Mouse (Mus musculus) midbrain, embryonic 14.5 days (tissue): ENCODE measurements around the gene Gm36210. TPM values are rescaled to one million over a fixed set of nuclear protein-coding genes. Genes with fewer than 3 reads are reported as not detected.

ENCODE experiments used
- ATAC-seq: fragments of 200-750 bp; cut with Nextera tagmentation; 2 replicates; pipeline ENCODE4 v1.8.0; 2017; ENCODE audit warnings: moderate number of reproducible peaks, moderate library complexity; ENCODE audit not compliant: low FRiP score, low TSS enrichment
- DNase-seq: peaks from one replicate; pipeline ENCODE4 v3.0.0-alpha.2; 2015
- H3K27ac ChIP-seq: fragments of 300-500 bp; sonication (generic); replicated peaks from 2 replicates; pipeline ENCODE4 v1.5.1; 2014; ENCODE audit warnings: mild to moderate bottlenecking, low read depth, low read length, moderate library complexity
- H3K27me3 ChIP-seq: fragments of 300-500 bp; sonication (generic); 2 replicates; pipeline ENCODE4 v1.6.1; 2014; ENCODE audit warnings: low read length, control low read depth, mixed read lengths; ENCODE audit not compliant: control insufficient read depth, insufficient read depth
- H3K36me3 ChIP-seq: fragments of 300-500 bp; sonication (generic); 2 replicates; pipeline ENCODE4 v1.6.1; 2014; ENCODE audit warnings: low read length, control low read depth; ENCODE audit not compliant: control insufficient read depth, insufficient read depth
- H3K4me1 ChIP-seq: fragments of 300-500 bp; sonication (generic); 2 replicates; pipeline ENCODE4 v1.6.1; 2014; ENCODE audit warnings: mild to moderate bottlenecking, antibody characterized with exemption, low read length, control low read depth; ENCODE audit not compliant: control insufficient read depth, insufficient read depth
- H3K4me2 ChIP-seq: fragments of 300-500 bp; sonication (generic); 2 replicates; pipeline ENCODE4 v1.6.1; 2014; ENCODE audit warnings: mild to moderate bottlenecking, low read length, moderate library complexity
- H3K4me3 ChIP-seq: fragments of 300-500 bp; sonication (generic); replicated peaks from 2 replicates; pipeline ENCODE4 v1.5.1; 2014; ENCODE audit warnings: low read depth, low read length
- H3K9ac ChIP-seq: fragments of 300-500 bp; sonication (generic); replicated peaks from 2 replicates; pipeline ENCODE4 v1.6.1; 2014; ENCODE audit warnings: mild to moderate bottlenecking, low read length, moderate library complexity
- H3K9me3 ChIP-seq: fragments of 300-500 bp; sonication (generic); 2 replicates; pipeline ENCODE4 v1.6.1; 2016; ENCODE audit warnings: low read length, control low read depth, mixed read lengths; ENCODE audit not compliant: control insufficient read depth
- WGBS: fragments of 180-500 bp; shearing (Covaris S2); extraction: QIAGEN DNeasy Blood & Tissue Kit; methylation state at CpG from one replicate; pipeline ENCODE4 v1.1.7; 2014; 5-methylcytosine and 5-hydroxymethylcytosine counted together
- polyA plus RNA-seq: library from polyadenylated mRNA; unstranded; fragments of >200 nt; fragmentation: Nextera tagmentation; extraction: Ambion mirVana; gene quantifications from 2 replicates; pipeline ENCODE4 v1.2.1, GENCODE M21; 2014

Gm36210 gene
- polyA plus RNA-seq, 1 experiment from 2014 or later: 0.55 TPM

DNA sequence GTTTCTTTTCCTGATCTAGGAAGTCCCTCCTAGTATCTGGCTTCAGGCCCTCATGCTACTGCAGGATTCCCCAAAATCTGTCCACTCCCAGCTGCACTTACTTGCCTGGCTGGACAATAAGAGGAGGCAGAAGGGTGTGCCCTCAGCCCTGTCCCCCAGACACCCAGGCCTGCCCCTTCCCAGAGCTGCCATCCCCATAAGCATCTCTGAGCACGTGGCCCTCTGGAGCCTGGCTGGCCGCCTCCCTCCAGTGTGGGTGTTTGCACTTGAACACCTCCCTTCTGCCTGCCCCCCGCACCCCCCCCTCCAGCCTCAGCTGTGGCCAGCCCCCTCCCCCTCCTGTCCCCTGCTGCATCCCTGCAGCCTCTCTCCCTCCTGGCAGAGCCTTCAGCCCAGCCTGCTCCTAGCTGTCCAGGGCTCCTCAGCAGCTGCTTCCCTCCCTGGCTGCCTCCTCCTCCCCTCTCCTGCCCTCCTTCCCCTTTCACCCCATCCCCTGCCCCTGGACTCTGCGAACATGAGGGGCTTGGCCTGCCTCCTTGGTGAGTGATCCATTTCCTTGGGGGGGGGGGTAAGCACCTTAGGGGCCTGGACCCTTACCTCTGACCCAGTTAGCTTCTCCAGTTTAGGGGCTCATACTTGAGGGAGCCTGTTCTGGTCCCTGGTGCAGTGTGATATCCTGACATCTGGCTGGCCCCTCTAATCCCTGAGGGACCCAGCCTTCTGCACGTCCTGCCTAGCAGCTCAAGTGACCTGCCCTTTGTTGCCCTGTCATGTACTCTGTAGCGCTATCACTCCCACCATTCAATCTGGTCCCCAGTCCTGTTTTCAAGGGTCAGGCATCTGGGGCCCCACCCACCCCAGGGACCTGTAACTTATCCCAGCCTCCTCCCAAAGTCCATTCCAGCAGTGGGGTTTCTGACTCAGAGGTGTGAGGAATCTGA, 19.4 kb upstream of the Gm36210 start, which contains the start of gene Ssc5d:
Ssc5d (plus strand) TSS at position 345 of the 941 bp plus-strand sequence.
- Histone ChIP-seq H3K4me1 (peaks cover 47% of the 10 kb centered on the region), H3K9ac (peak within 1 kb of the TSS; percentile 68; the same call in 1 of the 2 replicates), H3K36me3 (peaks cover 2% of the 10 kb centered on the region), H3K4me2 (peak within 1 kb of the TSS; percentile 91), H3K9me3 (no peaks in the 10 kb centered on the region), H3K27ac (peak within 1 kb of the TSS; percentile 98), H3K27me3 (no peaks in the 10 kb centered on the region), H3K4me3 (no peak within 1 kb of the TSS)
- ATAC-seq: peak; percentile 12; the same call in 1 of the 2 replicates
- WGBS: under 1% methylated on average over 6 of the region's 6 CpGs
- DNase-seq: peak; percentile 52

DNA sequence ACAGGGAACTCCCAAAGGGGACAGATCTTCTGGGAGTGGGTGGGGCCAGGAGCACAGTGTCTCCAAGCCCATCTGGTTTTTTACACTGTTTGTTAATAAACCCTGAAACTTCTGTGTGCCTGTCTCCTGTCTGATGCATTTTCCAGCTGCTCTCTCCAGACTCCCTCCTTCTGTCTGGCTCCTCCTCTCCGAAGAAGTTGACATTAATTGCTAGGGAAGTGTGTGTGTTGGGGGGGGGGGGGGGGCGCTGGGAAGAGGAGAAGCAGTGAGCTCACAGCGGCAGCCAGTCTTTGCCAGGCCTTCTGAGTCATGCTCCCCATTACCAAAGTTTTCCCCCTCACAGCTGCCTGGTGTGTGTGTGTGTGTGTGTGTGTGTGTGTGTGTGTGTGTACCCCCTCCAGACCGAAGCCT, 18.6 kb upstream of the Gm36210 start:
- Histone ChIP-seq H3K36me3 (peaks cover 11% of the 10 kb centered on the region), H3K4me1 (peaks cover 49% of the 10 kb centered on the region), H3K27ac (peak overlapping the region; percentile 98), H3K4me2 (peak overlapping the region; percentile 91), H3K9ac (peak overlapping the region; percentile 68; the same call in 1 of the 2 replicates), H3K9me3 (no peaks in the 10 kb centered on the region), H3K4me3 (no peak overlapping the region), H3K27me3 (no peaks in the 10 kb centered on the region)
- ATAC-seq: no peak
- DNase-seq: peak; percentile 36
- 3% methylated on average over 3 of the region's 4 CpGs for WGBS

DNA sequence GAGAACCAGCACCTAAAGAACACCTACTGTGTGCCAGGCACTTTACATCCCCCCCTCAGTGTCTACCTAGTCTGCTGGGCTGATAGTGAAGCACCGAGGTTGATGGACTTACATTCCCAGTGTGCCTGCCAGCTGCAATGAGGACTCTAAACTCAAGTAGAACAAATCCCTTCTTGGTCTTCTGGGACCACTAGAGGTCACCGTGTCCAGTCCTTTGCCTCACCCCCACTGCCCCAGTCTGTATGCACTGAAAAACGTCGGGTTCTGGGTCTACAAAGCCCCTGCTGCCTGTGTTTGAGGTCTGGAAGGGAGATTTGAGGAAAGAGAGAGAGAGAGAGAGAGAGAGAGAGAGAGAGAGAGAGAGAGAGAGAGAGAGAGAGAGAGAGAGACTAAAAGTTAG, 18.2 kb upstream of the Gm36210 start:
- Histone ChIP-seq H3K4me1 (peaks cover 49% of the 10 kb centered on the region), H3K4me3 (peak overlapping the region; percentile 41)

DNA sequence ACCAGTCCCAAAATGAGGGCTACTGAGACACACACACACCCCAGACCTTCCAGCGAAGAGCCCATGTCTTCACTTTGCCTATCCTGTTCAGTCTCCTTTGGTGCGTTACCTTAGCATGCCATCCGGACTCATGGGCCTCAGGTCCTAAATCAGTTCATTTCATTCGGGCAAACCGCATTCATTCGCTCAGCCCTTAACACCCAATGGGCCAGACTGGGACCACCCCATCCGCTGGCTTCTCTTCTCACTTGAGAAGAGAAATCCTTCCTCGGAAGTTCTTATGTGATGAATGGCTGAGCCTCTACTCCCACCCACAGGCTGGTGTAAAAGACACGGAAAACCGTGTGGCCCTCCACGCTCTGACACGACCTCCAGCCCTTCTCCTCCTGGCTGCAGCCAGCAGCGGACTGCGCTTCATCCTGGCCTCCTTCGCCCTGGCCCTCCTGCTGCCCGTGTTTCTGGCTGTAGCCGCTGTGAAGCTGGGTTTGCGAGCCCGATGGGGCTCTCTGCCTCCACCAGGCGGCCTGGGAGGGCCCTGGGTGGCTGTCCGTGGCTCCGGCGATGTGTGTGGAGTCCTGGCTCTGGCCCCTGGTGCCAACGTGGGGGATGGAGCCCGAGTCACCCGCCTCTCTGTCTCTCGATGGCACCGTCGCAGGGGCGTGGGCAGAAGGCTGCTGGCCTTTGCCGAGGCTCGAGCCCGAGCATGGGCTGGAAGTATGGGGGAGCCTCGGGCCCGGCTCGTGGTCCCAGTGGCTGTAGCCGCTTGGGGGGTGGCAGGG, 17.5 kb upstream of the Gm36210 start:
- Histone ChIP-seq H3K9ac (peak overlapping the region; percentile 68), H3K4me1 (peaks cover 49% of the 10 kb centered on the region), H3K9me3 (no peaks in the 10 kb centered on the region), H3K4me2 (peak overlapping the region; percentile 91), H3K4me3 (peak overlapping the region; percentile 41), H3K36me3 (peaks cover 22% of the 10 kb centered on the region), H3K27ac (peak overlapping the region; percentile 98), H3K27me3 (no peaks in the 10 kb centered on the region)
- ATAC-seq (no peak), DNase-seq (peak; percentile 72)
- WGBS: 4% methylated on average over 37 of the region's 37 CpGs

More for the DNA sequence above, 18.2 kb upstream of the Gm36210 start:
- ATAC-seq: no peak
- no peaks in the 10 kb centered on the region for H3K9me3 ChIP-seq
- no peaks in the 10 kb centered on the region for H3K27me3 ChIP-seq
- DNase-seq: no peak
- WGBS: 2% methylated on average over 4 of the region's 4 CpGs
- H3K9ac ChIP-seq: peak overlapping the region; percentile 68
- peak overlapping the region; percentile 98 for H3K27ac ChIP-seq
- peak overlapping the region; percentile 91 for H3K4me2 ChIP-seq
- peaks cover 15% of the 10 kb centered on the region for H3K36me3 ChIP-seq

DNA sequence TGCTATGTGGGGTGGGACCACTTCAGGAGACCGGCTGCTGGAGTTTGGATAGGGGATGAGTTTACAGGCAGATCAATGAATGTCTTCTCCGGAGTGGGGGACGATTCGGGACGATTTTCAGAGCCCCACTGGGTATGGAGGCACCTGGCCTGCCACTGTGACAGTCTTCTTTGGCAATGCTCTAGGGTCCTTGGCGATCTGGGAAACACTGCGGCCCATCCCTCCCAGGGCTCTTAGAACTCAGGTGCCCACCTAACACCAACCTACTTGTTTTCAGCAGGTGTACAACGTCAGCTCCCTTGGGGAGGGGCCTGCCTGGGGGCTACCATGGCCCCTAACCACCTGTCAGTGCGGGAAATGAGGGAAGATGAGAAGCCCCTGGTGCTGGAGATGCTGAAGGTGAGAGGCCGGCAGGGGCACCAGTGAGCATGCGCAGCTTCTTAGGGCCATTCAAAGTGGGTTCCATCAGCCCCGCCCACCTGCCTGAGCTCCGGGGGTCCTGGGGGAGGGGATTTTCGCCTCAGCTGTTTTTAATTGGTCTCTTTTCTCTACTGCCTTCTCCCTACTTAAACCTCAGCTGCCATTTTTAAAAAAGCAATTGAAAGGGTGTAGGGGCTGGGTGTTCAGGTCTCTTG, 16.7 kb upstream of the Gm36210 start:
- H3K36me3 ChIP-seq: peaks cover 29% of the 10 kb centered on the region
- H3K4me3 ChIP-seq: peak overlapping the region; percentile 41
- DNase-seq (peak; percentile 96), ATAC-seq (peak; percentile 60)
- H3K9me3 ChIP-seq: no peaks in the 10 kb centered on the region
- peak overlapping the region; percentile 98 for H3K27ac ChIP-seq
- H3K27me3 ChIP-seq: no peaks in the 10 kb centered on the region
- peak overlapping the region; percentile 68 for H3K9ac ChIP-seq
- peaks cover 49% of the 10 kb centered on the region for H3K4me1 ChIP-seq
- peak overlapping the region; percentile 91 for H3K4me2 ChIP-seq
- WGBS: under 1% methylated on average over 14 of the region's 14 CpGs

DNA sequence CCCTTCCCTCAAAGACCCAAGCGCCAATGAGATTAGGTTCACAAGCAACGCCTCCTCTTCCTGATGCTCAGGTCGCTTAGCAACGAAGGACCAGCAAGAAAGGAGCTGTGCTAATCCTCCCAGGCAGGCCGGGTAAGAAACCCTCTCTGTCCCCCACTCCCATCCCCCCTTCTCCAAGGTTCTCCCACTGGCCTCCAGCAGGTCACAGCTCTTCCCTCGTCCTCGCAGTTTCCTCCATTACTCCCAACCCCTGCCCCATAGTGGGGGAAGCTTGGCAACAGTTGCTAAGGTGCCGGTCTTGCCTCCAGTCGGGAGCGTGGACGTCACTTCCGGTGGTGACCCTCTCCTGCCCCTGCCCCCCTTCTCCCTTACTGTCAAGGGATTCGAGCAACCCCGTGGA, 16.2 kb upstream of the Gm36210 start:
- Histone ChIP-seq H3K27ac (peak overlapping the region; percentile 98), H3K9me3 (no peaks in the 10 kb centered on the region), H3K4me1 (peaks cover 49% of the 10 kb centered on the region), H3K9ac (peak overlapping the region; percentile 68), H3K4me3 (peak overlapping the region; percentile 41), H3K4me2 (peak overlapping the region; percentile 91), H3K36me3 (peaks cover 33% of the 10 kb centered on the region), H3K27me3 (no peaks in the 10 kb centered on the region)
- 0% methylated on average over 14 of the region's 14 CpGs for WGBS
- DNase-seq (peak; percentile 96), ATAC-seq (peak; percentile 85)

DNA sequence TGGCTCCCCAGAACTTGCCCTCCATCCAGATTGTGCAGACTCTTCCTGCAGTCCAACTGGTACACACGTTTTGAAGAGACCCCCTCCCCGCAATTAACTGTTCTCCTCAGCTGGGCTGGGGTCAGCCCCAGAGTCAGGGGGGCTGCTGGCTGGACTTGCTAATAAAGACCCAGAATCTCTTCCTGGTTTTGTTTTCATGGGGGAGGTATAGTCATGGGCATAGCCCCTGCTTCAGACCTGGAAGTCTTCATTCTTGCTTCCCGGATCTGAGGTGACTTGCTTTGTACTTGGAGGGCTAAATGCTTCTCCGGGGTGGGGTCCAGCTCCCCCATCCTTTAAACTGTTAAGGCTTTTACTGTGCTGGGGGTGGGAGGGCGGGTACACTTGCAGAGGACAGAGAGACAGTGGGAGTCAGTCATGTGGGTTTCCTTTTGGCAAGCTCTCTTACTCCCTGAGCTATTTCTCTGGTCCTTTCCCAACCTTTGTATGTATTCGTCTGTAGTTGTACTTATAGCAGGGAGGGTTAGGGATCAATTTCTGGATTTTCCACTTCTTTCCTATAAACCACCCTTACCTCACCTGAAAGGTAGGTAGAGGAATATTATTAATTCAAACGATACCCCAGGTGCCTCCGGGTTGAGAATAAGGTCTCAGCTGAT, 15.6 kb upstream of the Gm36210 start, which contains the start of gene Nat14:
Nat14 (plus strand) TSS at position 205 of the 659 bp plus-strand sequence.
- Histone ChIP-seq H3K4me1 (peaks cover 52% of the 10 kb centered on the region), H3K27ac (peak within 1 kb of the TSS; percentile 98), H3K9me3 (no peaks in the 10 kb centered on the region), H3K27me3 (no peaks in the 10 kb centered on the region), H3K4me3 (peak within 1 kb of the TSS; percentile 41), H3K9ac (peak within 1 kb of the TSS; percentile 68), H3K36me3 (peaks cover 33% of the 10 kb centered on the region), H3K4me2 (peak within 1 kb of the TSS; percentile 91)
- DNase-seq (no peak), ATAC-seq (no peak; the same call in 1 of the 2 replicates)
- 21% methylated on average over 8 of the region's 8 CpGs for WGBS
